Mouse (Mus musculus): Measurements from ENCODE around the gene Syne4.

Syne4 gene

GRCm38 (mm10) chr7:30314721-30315155 lies at the start of gene Syne4:
TSS of gene Syne4 (plus strand) at chr7:30314807.
- CTCF ChIA-PET, result interaction anchor here in 2 of 4 experiments (0.7 to 3.7 kb wide), 8 partner anchors 8 to 22 kb away, joined by 3 to 11 read pairs (median 4); no protein-coding TSS in a partner anchor
- POLR2A ChIA-PET, result interaction anchor here in 3 of 4 experiments (0.6 to 2.6 kb wide), 17 partner anchors 9 to 493 kb away, joined by 3 to 12 read pairs (median 3); partner anchors contain the start of genes Thap8 (in 2 of the 3), Wdr62 (in 2 of the 3), Haus5 (in 1 of the 3) and Lrfn3 (in 1 of the 3)

GRCm38 (mm10) chr7:30265041-30265440 lies 49.6 kb upstream of the Syne4 start:
- CTCF ChIA-PET, result interaction anchor here in 2 of 4 experiments (1.0 to 1.9 kb wide), 5 partner anchors 17 to 35 kb away, joined by 3 to 10 read pairs (median 9); no protein-coding TSS in a partner anchor
- POLR2A ChIA-PET, result interaction anchor here in 3 of 4 experiments (0.9 to 20.2 kb wide), 18 partner anchors 8 to 81 kb away, joined by 3 to 328 read pairs (median 9); partner anchors contain the start of genes Thap8 (in 3 of the 3), Wdr62 (in 3 of the 3), Polr2i (in 2 of the 3) and Tbcb (in 2 of the 3)

- POLR2A ChIA-PET, result interaction anchor here (0.8 to 20.2 kb wide), 23 partner anchors 8 to 323 kb away, joined by 3 to 328 read pairs (median 6); partner anchors contain the start of genes Thap8 (in 3 of the 4), Wdr62 (in 3 of the 4), Polr2i (in 2 of the 4) and Tbcb (in 2 of the 4)
Measured at GRCm38 (mm10) chr7:30265531-30265930, 49.1 kb upstream of the Syne4 start.

GRCm38 (mm10) chr7:30265935-30266334 lies 48.7 kb upstream of the Syne4 start:
- POLR2A ChIA-PET, result interaction anchor here (0.8 to 20.2 kb wide), 26 partner anchors 9 to 322 kb away, joined by 3 to 328 read pairs (median 7); partner anchors contain the start of genes Thap8 (in 4 of the 4), Wdr62 (in 4 of the 4), Polr2i (in 2 of the 4) and Tbcb (in 2 of the 4)

More at GRCm38 (mm10) chr7:30265531-30265930, 49.1 kb upstream of the Syne4 start:
- CTCF ChIA-PET, result interaction anchor here in 2 of 4 experiments (1.0 to 1.9 kb wide), 5 partner anchors 26 to 66 kb away, joined by 3 to 10 read pairs (median 9); no protein-coding TSS in a partner anchor

GRCm38 (mm10) chr7:30266780-30267179 lies 47.8 kb upstream of the Syne4 start:
- ChIA-PET CTCF (interaction anchor here in 3 of 4 experiments (0.7 to 1.9 kb wide), 15 partner anchors 10 to 111 kb away, joined by 3 to 9 read pairs (median 3); partner anchors contain the start of genes Capns1 (in 1 of the 3), Polr2i (in 1 of the 3) and Tbcb (in 1 of the 3)), POLR2A (interaction anchor here (0.6 to 20.2 kb wide), 35 partner anchors 9 to 1459 kb away, joined by 3 to 328 read pairs (median 4); partner anchors contain the start of genes Thap8 (in 4 of the 4), Wdr62 (in 4 of the 4), Polr2i (in 2 of the 4) and Tbcb (in 2 of the 4))

More at GRCm38 (mm10) chr7:30265935-30266334, 48.7 kb upstream of the Syne4 start:
- CTCF ChIA-PET, result interaction anchor here in 3 of 4 experiments (1.0 to 1.9 kb wide), 12 partner anchors 16 to 67 kb away, joined by 3 to 10 read pairs (median 4); partner anchors contain the start of genes Polr2i (in 1 of the 3) and Tbcb (in 1 of the 3)

GRCm38 (mm10) chr7:30269641-30270040 lies 45.0 kb upstream of the Syne4 start:
- ChIA-PET CTCF (interaction anchor here in 1 of 4 experiments (0.6 kb wide), 1 partner anchor 49 kb away, joined by 3 read pairs; no protein-coding TSS in a partner anchor), POLR2A (interaction anchor here in 3 of 4 experiments (0.7 to 20.2 kb wide), 9 partner anchors 10 to 36 kb away, joined by 3 to 328 read pairs (median 13); partner anchors contain the start of genes Thap8 (in 3 of the 3), Wdr62 (in 3 of the 3), Ovol3 (in 1 of the 3) and Polr2i (in 1 of the 3))

- CTCF ChIA-PET, result no interaction called here
- POLR2A ChIA-PET, result interaction anchor here in 2 of 4 experiments (1.3 to 15.3 kb wide), 2 partner anchors 9 to 12 kb away, joined by 3 to 328 read pairs; no protein-coding TSS in a partner anchor
Measured at GRCm38 (mm10) chr7:30274383-30274782, 40.2 kb upstream of the Syne4 start.

GRCm38 (mm10) chr7:30278911-30279310 lies 35.7 kb upstream of the Syne4 start:
- CTCF ChIA-PET, result interaction anchor here in 1 of 4 experiments (0.7 kb wide), 2 partner anchors 102 to 329 kb away, joined by 3 to 4 read pairs; no protein-coding TSS in a partner anchor
- POLR2A ChIA-PET, result interaction anchor here (0.7 to 15.3 kb wide), 16 partner anchors 12 to 1721 kb away, joined by 3 to 328 read pairs (median 6); partner anchors contain the start of genes Ovol3 (in 1 of the 4), Polr2i (in 1 of the 4) and Tbcb (in 1 of the 4)

GRCm38 (mm10) chr7:30279536-30279935 lies 35.1 kb upstream of the Syne4 start:
- ChIA-PET CTCF (interaction anchor here in 1 of 4 experiments (0.7 to 1.8 kb wide), 2 partner anchors 21 to 328 kb away, joined by 4 to 20 read pairs; no protein-coding TSS in a partner anchor), POLR2A (interaction anchor here (0.5 to 15.3 kb wide), 35 partner anchors 13 to 373 kb away, joined by 3 to 328 read pairs (median 5); partner anchors contain the start of genes Capns1 (in 2 of the 4), Alkbh6 (in 1 of the 4), Clip3 (in 1 of the 4) and Cox7a1 (in 1 of the 4))

GRCm38 (mm10) chr7:30279951-30280669 lies 34.5 kb upstream of the Syne4 start, which contains the start of the genes Thap8 and Wdr62:
TSS of gene Thap8 (plus strand) at chr7:30280094.
TSS of gene Wdr62 (minus strand) at chr7:30280419.
- ChIA-PET CTCF (interaction anchor here (0.6 to 1.8 kb wide), 13 partner anchors 12 to 579 kb away, joined by 3 to 20 read pairs (median 3); partner anchors contain the start of genes Capns1 (in 1 of the 4), Clip3 (in 1 of the 4), Polr2i (in 1 of the 4) and Tbcb (in 1 of the 4)), POLR2A (interaction anchor here (0.5 to 15.3 kb wide), 186 partner anchors 9 to 1898 kb away, joined by 3 to 328 read pairs (median 5); partner anchors contain the start of genes Capns1 (in 3 of the 4), Clip3 (in 3 of the 4), Cox7a1 (in 3 of the 4) and E130208F15Rik (in 3 of the 4))

GRCm38 (mm10) chr7:30280670-30281138 lies 33.9 kb upstream of the Syne4 start:
- ChIA-PET CTCF (interaction anchor here (0.6 to 1.8 kb wide), 14 partner anchors 11 to 579 kb away, joined by 3 to 20 read pairs (median 4); partner anchors contain the start of genes Capns1 (in 1 of the 4), Clip3 (in 1 of the 4), Polr2i (in 1 of the 4) and Tbcb (in 1 of the 4)), POLR2A (interaction anchor here (0.6 to 15.3 kb wide), 181 partner anchors 8 to 1899 kb away, joined by 3 to 328 read pairs (median 5); partner anchors contain the start of genes Capns1 (in 3 of the 4), Clip3 (in 3 of the 4), Cox7a1 (in 3 of the 4) and E130208F15Rik (in 3 of the 4))

- CTCF ChIA-PET, result interaction anchor here in 3 of 4 experiments (0.7 to 1.8 kb wide), 8 partner anchors 10 to 156 kb away, joined by 3 to 20 read pairs (median 4); partner anchors contain the start of genes Capns1 (in 1 of the 3) and Clip3 (in 1 of the 3)
Measured at GRCm38 (mm10) chr7:30281522-30281921, 33.1 kb upstream of the Syne4 start.

GRCm38 (mm10) chr7:30282740-30283139 lies 31.9 kb upstream of the Syne4 start:
- ChIA-PET CTCF (interaction anchor here in 3 of 4 experiments (0.6 to 1.8 kb wide), 6 partner anchors 16 to 54 kb away, joined by 3 to 6 read pairs (median 4); no protein-coding TSS in a partner anchor), POLR2A (interaction anchor here in 3 of 4 experiments (0.6 to 15.3 kb wide), 26 partner anchors 10 to 294 kb away, joined by 3 to 328 read pairs (median 6); partner anchors contain the start of genes Clip3 (in 2 of the 3), E130208F15Rik (in 2 of the 3), Polr2i (in 2 of the 3) and Sdhaf1 (in 2 of the 3))

More at GRCm38 (mm10) chr7:30281522-30281921, 33.1 kb upstream of the Syne4 start:
- POLR2A ChIA-PET, result interaction anchor here (0.6 to 15.3 kb wide), 62 partner anchors 9 to 812 kb away, joined by 3 to 328 read pairs (median 8); partner anchors contain the start of genes Clip3 (in 2 of the 4), E130208F15Rik (in 2 of the 4), Ovol3 (in 2 of the 4) and Polr2i (in 2 of the 4)

GRCm38 (mm10) chr7:30286701-30287410 lies 27.8 kb upstream of the Syne4 start:
- CTCF ChIA-PET, result interaction anchor here in 2 of 4 experiments (0.6 to 1.1 kb wide), 2 partner anchors 54 to 736 kb away, joined by 3 to 5 read pairs; partner anchors contain the start of gene Tbcb (in 1 of the 2)
- POLR2A ChIA-PET, result interaction anchor here in 2 of 4 experiments (0.6 to 15.3 kb wide), 7 partner anchors 9 to 253 kb away, joined by 3 to 328 read pairs (median 4); no protein-coding TSS in a partner anchor

- ChIA-PET POLR2A (interaction anchor here in 1 of 4 experiments (0.6 to 2.0 kb wide), 3 partner anchors 8 to 177 kb away, joined by 3 to 6 read pairs (median 3); partner anchors contain the start of genes Syne4, Thap8 and Wdr62), CTCF (interaction anchor here in 1 of 4 experiments (0.8 kb wide), 1 partner anchor 44 kb away, joined by 3 read pairs; no protein-coding TSS in a partner anchor)
Measured at GRCm38 (mm10) chr7:30288046-30288445, 26.6 kb upstream of the Syne4 start.
